Mouse (Mus musculus): Measurements from ENCODE around the gene Zfp524.

Gene Zfp524

GRCm38 (mm10) chr7:5051193-5052192, 37.3 kb downstream of the Zfp524 start, which contains the start of gene Zfp580:
Zfp580 (plus strand) TSS chr7:5051538.
- peak; percentile 41 to 67 for DNase-seq (ENCODE audit: low spot score in 2 of 2)

GRCm38 (mm10) chr7:5052438-5052837, 38.2 kb downstream of the Zfp524 start:
- no peak for DNase-seq (ENCODE audit: low spot score in 2 of 2)

- DNase-seq (ENCODE audit: low spot score in 2 of 2), result no peak
These were observed 38.7 kb downstream of the Zfp524 start for GRCm38 (mm10) chr7:5052931-5053343.

- no peak for DNase-seq (ENCODE audit: low spot score in 2 of 2)
These were observed 39.4 kb downstream of the Zfp524 start for GRCm38 (mm10) chr7:5053456-5054179.

GRCm38 (mm10) chr7:5056651-5057263, 42.5 kb downstream of the Zfp524 start:
- no peak for DNase-seq (ENCODE audit: low spot score in 2 of 2)

- DNase-seq (ENCODE audit: low spot score in 2 of 2), result no peak
These were observed 43.2 kb downstream of the Zfp524 start for GRCm38 (mm10) chr7:5057381-5057780.

GRCm38 (mm10) chr7:5057804-5058203, 43.6 kb downstream of the Zfp524 start:
- DNase-seq (ENCODE audit: low spot score in 2 of 2), result no peak

GRCm38 (mm10) chr7:5058631-5059030, 44.4 kb downstream of the Zfp524 start:
- DNase-seq (ENCODE audit: low spot score in 2 of 2), result no peak

- DNase-seq (ENCODE audit: low spot score in 2 of 2), result no peak
These were observed 45.2 kb downstream of the Zfp524 start for GRCm38 (mm10) chr7:5059421-5059820.

- peak; percentile 68 to 73 for DNase-seq (ENCODE audit: low spot score in 2 of 2)
These were observed 46.1 kb downstream of the Zfp524 start for GRCm38 (mm10) chr7:5060239-5060731.

- peak; percentile 95 to 96 for DNase-seq (ENCODE audit: low spot score in 2 of 2)
These were observed 46.9 kb downstream of the Zfp524 start for GRCm38 (mm10) chr7:5060944-5061773.

- peak; percentile 83 to 89 for DNase-seq (ENCODE audit: low spot score in 2 of 2)
These were observed 47.7 kb downstream of the Zfp524 start, which contains the start of gene U2af2 for GRCm38 (mm10) chr7:5061774-5062359. U2af2 (plus strand) TSS chr7:5062143.

- peak; percentile 56 to 61 for DNase-seq (ENCODE audit: low spot score in 2 of 2)
These were observed 48.3 kb downstream of the Zfp524 start for GRCm38 (mm10) chr7:5062360-5063001.

GRCm38 (mm10) chr7:5064886-5065285, 50.7 kb downstream of the Zfp524 start:
- DNase-seq (ENCODE audit: low spot score in 2 of 2), result no peak
